Mouse (Mus musculus) spleen, adult 2 months (tissue): Measurements from ENCODE around the gene Rapgef2.

Experiments
- CTCF ChIP-seq: fragments of 200-500 bp; IDR thresholded peaks from 2 replicates; pipeline ENCODE4 v1.5.1; 2011; ENCODE audit warnings: mild to moderate bottlenecking, inconsistent platforms; ENCODE audit not compliant: insufficient read depth, insufficient read length, insufficient replicate concordance; ENCODE audit errors: extremely low read depth
- POLR2A ChIP-seq: fragments of 200-500 bp; IDR thresholded peaks from 2 replicates; pipeline ENCODE4 v1.6.1; 2011; ENCODE audit warnings: low read depth, low read length, inconsistent platforms

DNA sequence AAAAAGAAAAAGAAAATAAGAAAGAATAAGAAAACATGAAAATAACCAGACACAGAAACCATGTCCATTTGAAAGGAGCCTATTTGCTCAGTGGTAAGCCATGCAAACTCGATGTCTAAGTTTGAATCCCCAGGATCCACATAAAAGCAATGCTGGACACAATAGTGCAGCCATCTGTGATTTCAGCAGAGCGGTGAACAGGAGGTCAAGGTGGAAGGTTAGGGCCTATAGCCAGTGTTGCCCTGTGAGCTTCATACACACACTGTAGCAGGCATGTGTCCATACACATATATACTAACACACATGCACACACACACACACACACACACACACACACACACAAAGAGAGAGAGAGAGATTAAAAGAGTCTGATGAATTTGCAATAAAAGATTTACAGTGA is 247.3 kb downstream of the Rapgef2 start:
- TF ChIP-seq CTCF (no peak), POLR2A (no peak)
